Mouse (Mus musculus): ENCODE data around the gene Gm11563. TPM values are rescaled to one million over a fixed set of nuclear protein-coding genes. Genes with fewer than 3 reads are reported as not detected.
"Not testable (repeated sequence)": the region's sequence is repeated elsewhere in the genome, so short reads cannot be mapped to it uniquely, and the experiment has no call there.

Gene Gm11563
- polyA plus RNA-seq (2016; fragmentation: Nextera tagmentation; extraction: Ambion mirVana), result not detected in 2 replicates

DNA sequence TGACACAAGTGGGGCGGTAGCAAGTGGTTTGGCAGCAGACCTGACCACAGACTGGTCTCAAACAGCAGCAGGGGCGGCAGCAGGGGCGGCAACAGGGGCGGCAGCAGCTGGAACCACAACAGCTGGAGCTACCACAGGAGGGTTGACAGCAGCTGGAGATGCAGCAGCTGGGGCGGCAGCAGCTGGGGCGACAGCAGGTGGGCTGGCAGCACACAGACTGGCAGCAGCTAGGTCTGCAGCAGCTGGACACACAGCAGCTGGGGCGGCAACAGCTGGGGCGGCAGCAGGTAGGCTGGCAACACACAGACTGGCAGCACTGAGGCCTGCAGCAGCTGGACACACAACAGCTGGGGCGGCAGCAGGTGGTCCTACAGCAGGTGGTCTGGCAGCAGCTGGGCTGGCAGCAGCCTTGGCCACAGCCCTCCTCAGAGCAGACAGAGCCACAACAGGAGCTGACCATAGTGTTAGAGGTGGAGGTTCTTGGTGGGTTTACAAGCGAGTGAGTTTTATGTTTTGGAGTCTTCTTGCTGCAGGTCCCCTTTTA lies at the start of gene Gm11563:
TSS of gene Gm11563 (minus strand) at position 494 of the 544 bp plus-strand sequence.
- peak within 1 kb of the TSS; percentile 59; the same call in 1 of the 2 replicates for H3K27ac ChIP-seq (replicated peaks)
- H3K27me3 ChIP-seq (ENCODE audit: low read depth, poor library complexity, severe bottlenecking); H3K9me3 ChIP-seq (replicated peaks); H3K4me3 ChIP-seq; H3K36me3 ChIP-seq; DNase-seq (ENCODE audit: low spot score); H3K4me1 ChIP-seq: not testable (repeated sequence)
- WGBS, result 74% methylated on average over 10 of the region's 10 CpGs

DNA sequence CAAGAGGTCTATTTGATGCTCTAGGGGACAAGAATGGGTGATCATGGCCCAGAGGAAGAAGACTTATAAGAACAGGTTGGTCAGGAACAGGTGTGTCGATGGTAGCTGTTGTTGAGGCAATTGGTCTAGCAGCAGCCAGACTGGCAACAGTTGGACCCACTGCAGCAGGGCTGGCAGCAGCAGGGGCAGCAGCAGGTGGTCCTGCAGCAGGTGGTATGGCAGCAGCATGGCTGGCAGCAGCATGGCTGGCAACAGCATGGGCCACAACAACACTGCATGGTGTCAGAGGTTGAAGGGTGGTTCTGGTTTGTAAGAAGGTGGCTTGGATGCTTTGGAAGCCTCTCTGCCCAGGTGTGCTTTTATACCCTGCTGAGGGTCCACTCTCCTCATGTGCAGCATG lies 31.7 kb upstream of the Gm11563 start, which contains the start of gene Gm14190:
TSS of gene Gm14190 (minus strand) at position 278 of the 400 bp plus-strand sequence.
- WGBS, result 77% methylated on average over 1 of the region's 1 CpGs
- Histone ChIP-seq H3K27ac (replicated peaks) (no peak within 1 kb of the TSS), H3K4me3 (no peak within 1 kb of the TSS), H3K36me3 (no peaks in the 10 kb centered on the region), H3K4me1 (no peaks in the 10 kb centered on the region), H3K27me3 (ENCODE audit: low read depth, poor library complexity, severe bottlenecking) (no peaks in the 10 kb centered on the region), H3K9me3 (replicated peaks) (no peaks in the 10 kb centered on the region)
- DNase-seq (ENCODE audit: low spot score), result no peak

DNA sequence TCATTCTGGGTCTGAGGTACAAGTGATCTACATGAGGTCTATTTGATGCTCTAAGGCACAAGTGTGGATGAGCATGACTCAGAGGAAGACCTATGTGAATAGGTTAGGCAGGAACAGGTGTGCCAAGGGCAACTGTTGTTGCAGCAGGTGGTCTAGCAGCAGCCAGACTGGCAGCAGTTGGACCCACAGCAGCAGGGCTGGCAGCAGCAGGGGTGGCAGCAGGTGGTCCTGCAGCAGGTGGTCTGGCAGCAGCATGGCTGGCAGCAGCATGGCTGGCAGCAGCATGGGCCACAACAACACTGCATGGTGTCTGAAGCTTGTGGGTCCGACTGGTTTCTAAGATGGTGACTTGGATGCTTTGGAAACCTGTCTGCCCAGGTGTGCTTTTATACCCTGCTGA lies 26.5 kb upstream of the Gm11563 start:
- H3K4me1 ChIP-seq; H3K4me3 ChIP-seq; H3K27me3 ChIP-seq (ENCODE audit: low read depth, poor library complexity, severe bottlenecking); H3K9me3 ChIP-seq (replicated peaks); H3K27ac ChIP-seq (replicated peaks); DNase-seq (ENCODE audit: low spot score); H3K36me3 ChIP-seq: not testable (repeated sequence)
- 85% methylated on average over 1 of the region's 1 CpGs for WGBS

DNA sequence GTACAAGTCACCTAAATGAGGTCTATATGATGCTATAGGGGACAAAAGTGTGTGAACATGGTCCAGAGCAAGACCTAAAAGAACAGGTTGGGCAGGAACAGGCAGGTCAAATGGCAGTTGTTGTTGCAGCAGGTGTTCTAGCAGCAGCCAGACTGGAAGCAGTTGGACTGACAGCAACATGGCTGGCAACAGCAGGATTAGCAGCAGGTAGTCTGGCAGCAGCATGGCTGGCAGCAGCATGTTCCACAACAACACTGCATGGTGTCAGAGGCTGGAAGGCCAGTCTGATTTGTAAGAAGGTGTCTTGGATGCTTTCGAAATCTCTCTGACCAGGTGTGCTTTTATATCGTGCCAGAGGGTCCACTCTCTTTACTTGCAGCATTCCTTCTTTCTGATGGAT lies 24.7 kb upstream of the Gm11563 start:
- H3K27ac ChIP-seq (replicated peaks), result no peak overlapping the region
- H3K9me3 ChIP-seq (replicated peaks), result no peaks in the 10 kb centered on the region
- H3K4me1 ChIP-seq, result no peaks in the 10 kb centered on the region
- no peaks in the 10 kb centered on the region for H3K27me3 ChIP-seq (ENCODE audit: low read depth, poor library complexity, severe bottlenecking)
- no peak overlapping the region for H3K4me3 ChIP-seq
- no peak for DNase-seq (ENCODE audit: low spot score)
- no peaks in the 10 kb centered on the region for H3K36me3 ChIP-seq
- 92% methylated on average over 2 of the region's 2 CpGs for WGBS

DNA sequence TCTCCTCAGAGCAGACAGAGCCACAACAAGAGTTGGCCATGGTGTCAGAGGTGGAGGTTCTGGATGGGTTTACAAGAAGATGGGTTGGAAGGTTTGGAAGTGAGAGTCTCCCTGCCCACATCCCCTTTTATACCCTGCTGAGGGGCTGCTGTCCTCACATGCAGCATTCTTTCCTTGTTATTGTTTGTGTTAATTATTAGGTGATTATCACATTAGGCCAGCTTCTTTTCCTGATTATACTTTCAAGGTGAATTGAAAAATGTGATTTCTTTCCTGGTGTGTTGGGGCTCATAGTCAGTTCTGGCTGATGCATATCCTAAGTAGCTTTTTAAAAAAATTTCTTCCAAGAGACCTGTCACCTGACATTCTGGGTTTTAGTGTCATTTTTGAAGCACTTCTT lies 7.1 kb upstream of the Gm11563 start, which contains the start of gene Krtap4-6:
TSS of gene Krtap4-6 (minus strand) at position 101 of the 400 bp plus-strand sequence.
- H3K4me1 ChIP-seq, result no peaks in the 10 kb centered on the region
- no peak for DNase-seq (ENCODE audit: low spot score)
- no peak within 1 kb of the TSS for H3K4me3 ChIP-seq
- no peaks in the 10 kb centered on the region for H3K9me3 ChIP-seq (replicated peaks)
- H3K36me3 ChIP-seq, result no peaks in the 10 kb centered on the region
- H3K27me3 ChIP-seq (ENCODE audit: low read depth, poor library complexity, severe bottlenecking), result no peaks in the 10 kb centered on the region
- peak within 1 kb of the TSS; percentile 38; the same call in 1 of the 2 replicates for H3K27ac ChIP-seq (replicated peaks)

DNA sequence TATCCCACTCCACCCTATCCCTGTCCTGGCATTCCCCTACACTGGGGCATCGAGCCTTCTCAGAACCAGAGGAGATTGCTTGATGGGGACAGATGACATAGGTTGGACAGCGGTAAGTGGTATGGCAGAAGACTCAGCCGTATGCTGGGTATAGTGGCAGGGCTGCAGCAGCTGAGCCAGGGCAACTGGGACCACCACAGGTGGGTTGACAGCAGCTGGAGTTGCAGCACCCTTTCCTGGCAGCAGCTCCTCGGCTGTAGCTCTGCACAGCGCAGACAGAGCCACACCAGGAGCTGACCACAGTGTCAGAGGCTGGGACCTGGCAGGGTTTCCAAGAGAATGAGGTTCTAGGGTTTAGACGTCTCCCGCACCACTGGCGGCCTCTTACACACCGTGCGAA lies 4.0 kb upstream of the Gm11563 start:
- no peak overlapping the region for H3K27ac ChIP-seq (replicated peaks)

DNA sequence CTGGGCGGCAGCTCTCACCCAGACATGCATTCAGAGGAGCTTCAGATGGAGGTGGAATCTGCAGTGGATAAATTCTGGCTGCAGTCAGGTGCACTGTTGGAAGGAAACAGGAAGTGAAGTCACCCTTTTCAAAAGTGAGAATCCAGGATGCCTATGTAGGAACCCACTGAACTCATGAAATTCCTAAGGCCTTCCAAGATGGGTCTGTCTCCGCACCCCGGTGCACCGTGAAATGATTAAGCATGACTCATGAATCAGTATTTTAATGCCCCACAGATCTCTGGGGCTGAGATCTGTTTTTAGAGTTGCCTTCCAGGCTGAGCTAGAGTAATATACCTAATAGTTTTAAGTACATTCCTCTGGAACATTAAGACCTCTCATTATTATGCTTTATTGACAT lies 496 bp upstream of the Gm11563 start:
- H3K27ac ChIP-seq (replicated peaks), result no peak overlapping the region
- peaks cover 4% of the 10 kb centered on the region for H3K4me1 ChIP-seq
- no peaks in the 10 kb centered on the region for H3K27me3 ChIP-seq (ENCODE audit: low read depth, poor library complexity, severe bottlenecking)
- no peaks in the 10 kb centered on the region for H3K9me3 ChIP-seq (replicated peaks)
- no peaks in the 10 kb centered on the region for H3K36me3 ChIP-seq
- WGBS, result 92% methylated on average over 4 of the region's 4 CpGs
- H3K4me3 ChIP-seq, result no peak overlapping the region
- no peak for DNase-seq (ENCODE audit: low spot score)

More for the DNA sequence above, 4.0 kb upstream of the Gm11563 start:
- H3K36me3 ChIP-seq, result no peaks in the 10 kb centered on the region
- no peaks in the 10 kb centered on the region for H3K27me3 ChIP-seq (ENCODE audit: low read depth, poor library complexity, severe bottlenecking)
- WGBS, result 89% methylated on average over 10 of the region's 10 CpGs
- no peaks in the 10 kb centered on the region for H3K9me3 ChIP-seq (replicated peaks)
- no peak overlapping the region for H3K4me3 ChIP-seq
- peaks cover 4% of the 10 kb centered on the region for H3K4me1 ChIP-seq
- no peak for DNase-seq (ENCODE audit: low spot score)

DNA sequence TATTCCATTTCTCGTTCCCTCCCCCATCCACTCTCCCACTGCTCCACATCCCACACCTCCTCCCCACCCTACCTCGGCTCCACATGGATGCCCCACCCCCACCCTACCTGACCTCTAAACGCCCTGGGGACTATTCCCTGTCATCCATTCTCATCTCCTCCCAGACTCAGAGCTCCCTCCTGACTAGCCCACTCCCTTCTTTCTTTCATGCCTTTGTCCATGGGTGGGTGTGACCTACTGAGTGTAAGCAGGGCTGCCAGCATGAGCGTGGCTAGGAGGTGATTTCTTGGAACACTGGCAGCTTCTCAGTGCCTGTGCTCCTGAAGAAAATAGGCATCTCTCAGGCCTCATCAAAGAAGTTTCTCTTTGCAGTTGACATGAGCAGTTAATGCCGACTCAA lies 1.7 kb downstream of the Gm11563 start:
- Histone ChIP-seq H3K9me3 (replicated peaks) (no peaks in the 10 kb centered on the region), H3K27ac (replicated peaks) (no peak overlapping the region), H3K36me3 (no peaks in the 10 kb centered on the region), H3K4me3 (no peak overlapping the region), H3K4me1 (peaks cover 4% of the 10 kb centered on the region), H3K27me3 (ENCODE audit: low read depth, poor library complexity, severe bottlenecking) (no peaks in the 10 kb centered on the region)
- 61% methylated on average over 5 of the region's 5 CpGs for WGBS
- no peak for DNase-seq (ENCODE audit: low spot score)

DNA sequence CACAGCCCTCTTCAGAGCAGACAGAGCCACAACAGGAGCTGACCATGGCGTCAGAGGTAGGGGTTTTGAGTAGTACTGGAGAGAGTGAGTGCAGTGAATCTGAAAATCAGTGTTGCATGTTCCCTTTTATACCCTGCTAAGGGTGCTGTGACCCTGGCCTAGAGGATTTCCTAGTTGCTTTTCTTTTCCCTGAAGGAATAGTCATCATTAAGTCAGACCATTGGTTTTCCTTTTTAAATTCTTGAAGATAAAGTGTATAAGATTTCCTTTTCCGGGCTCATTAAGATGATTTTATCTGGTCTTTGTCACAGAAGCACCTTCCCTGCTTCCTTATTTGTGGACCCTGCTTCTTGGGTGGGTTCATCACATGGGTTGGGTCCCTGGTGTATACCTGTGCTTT lies 8.6 kb downstream of the Gm11563 start, which contains the start of gene Gm11555:
TSS of gene Gm11555 (minus strand) at position 101 of the 400 bp plus-strand sequence.
- WGBS, result 78% methylated on average over 2 of the region's 2 CpGs
- Histone ChIP-seq H3K9me3 (replicated peaks) (no peaks in the 10 kb centered on the region), H3K4me1 (no peaks in the 10 kb centered on the region), H3K36me3 (no peaks in the 10 kb centered on the region), H3K4me3 (no peak within 1 kb of the TSS), H3K27me3 (ENCODE audit: low read depth, poor library complexity, severe bottlenecking) (no peaks in the 10 kb centered on the region), H3K27ac (replicated peaks) (no peak within 1 kb of the TSS)
- no peak for DNase-seq (ENCODE audit: low spot score)

DNA sequence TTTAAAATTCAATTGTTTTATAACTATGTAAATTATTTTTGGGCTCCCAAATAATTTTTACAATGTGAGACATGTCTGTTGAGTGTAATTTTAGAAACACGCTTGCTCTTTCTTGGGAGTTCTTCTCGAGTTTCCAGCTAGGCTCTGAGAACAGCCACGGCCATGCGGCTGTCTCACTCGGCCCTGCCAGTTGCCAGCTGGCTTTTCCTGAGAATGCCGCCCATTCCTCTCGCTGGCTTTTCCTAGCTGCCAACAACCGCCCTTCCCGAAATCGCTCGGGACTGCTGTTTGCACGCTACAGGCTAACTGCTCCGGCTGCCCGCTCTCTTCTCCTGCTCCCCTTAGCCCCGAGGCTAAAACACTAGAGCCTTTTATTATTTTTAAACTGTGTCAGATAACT lies 12.3 kb downstream of the Gm11563 start:
- no peaks in the 10 kb centered on the region for H3K9me3 ChIP-seq (replicated peaks)
- H3K4me3 ChIP-seq, result no peak overlapping the region
- no peak overlapping the region for H3K27ac ChIP-seq (replicated peaks)
- no peak for DNase-seq (ENCODE audit: low spot score)
- no peaks in the 10 kb centered on the region for H3K27me3 ChIP-seq (ENCODE audit: low read depth, poor library complexity, severe bottlenecking)
- no peaks in the 10 kb centered on the region for H3K36me3 ChIP-seq
- 90% methylated on average over 15 of the region's 15 CpGs for WGBS
- H3K4me1 ChIP-seq, result no peaks in the 10 kb centered on the region

DNA sequence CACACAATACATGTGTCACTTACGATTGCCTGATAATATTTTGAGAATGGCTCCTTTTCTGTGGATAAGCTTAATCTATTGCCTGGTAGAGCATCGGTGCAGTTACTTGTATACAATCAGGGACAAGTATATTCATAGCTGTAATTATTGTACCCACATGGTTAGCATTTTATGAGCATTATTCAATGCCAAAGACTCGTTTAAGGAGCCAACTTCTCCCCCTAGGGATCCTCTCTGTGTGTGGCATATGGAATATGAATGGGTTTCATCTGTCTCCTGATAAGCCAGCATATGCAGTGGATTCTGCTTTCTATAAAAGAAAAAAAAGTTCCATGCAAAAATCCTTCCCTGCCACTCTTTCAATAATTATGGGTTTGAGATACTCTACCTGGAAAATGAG lies 14.4 kb downstream of the Gm11563 start:
- H3K9me3 ChIP-seq (replicated peaks), result no peaks in the 10 kb centered on the region
- DNase-seq (ENCODE audit: low spot score), result no peak
- no peak overlapping the region for H3K4me3 ChIP-seq
- no peaks in the 10 kb centered on the region for H3K36me3 ChIP-seq
- H3K27ac ChIP-seq (replicated peaks), result no peak overlapping the region
- WGBS, result 83% methylated on average over 3 of the region's 3 CpGs
- H3K27me3 ChIP-seq (ENCODE audit: low read depth, poor library complexity, severe bottlenecking), result no peaks in the 10 kb centered on the region
- no peaks in the 10 kb centered on the region for H3K4me1 ChIP-seq

DNA sequence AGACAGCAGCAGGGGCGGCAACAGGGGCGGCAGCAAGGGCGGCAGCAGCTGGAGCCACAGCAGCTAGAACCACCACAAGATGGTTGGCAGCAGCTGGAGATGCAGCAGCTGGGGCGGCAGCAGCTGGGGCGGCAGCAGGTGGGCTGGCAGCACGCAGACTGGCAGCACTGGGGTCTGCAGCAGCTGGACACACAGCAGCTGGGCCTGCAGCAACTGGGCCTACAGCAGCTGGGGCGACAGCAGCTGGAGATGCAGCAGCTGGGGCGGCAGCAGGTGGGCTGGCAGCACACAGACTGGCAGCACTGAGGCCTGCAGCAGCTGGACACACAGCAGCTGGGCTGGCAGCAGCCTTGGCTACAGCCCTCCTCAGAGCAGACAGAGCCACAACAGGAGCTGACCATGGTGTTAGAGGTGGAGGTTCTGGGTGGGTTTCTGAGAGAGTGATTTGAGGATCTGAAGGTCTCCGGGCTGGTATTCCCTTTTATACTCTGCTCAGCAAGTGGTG lies 15.1 kb downstream of the Gm11563 start, which contains the start of gene Krtap4-7:
TSS of gene Krtap4-7 (minus strand) at position 455 of the 505 bp plus-strand sequence.
- DNase-seq (ENCODE audit: low spot score), result not testable (repeated sequence)
- WGBS, result 82% methylated on average over 9 of the region's 9 CpGs

DNA sequence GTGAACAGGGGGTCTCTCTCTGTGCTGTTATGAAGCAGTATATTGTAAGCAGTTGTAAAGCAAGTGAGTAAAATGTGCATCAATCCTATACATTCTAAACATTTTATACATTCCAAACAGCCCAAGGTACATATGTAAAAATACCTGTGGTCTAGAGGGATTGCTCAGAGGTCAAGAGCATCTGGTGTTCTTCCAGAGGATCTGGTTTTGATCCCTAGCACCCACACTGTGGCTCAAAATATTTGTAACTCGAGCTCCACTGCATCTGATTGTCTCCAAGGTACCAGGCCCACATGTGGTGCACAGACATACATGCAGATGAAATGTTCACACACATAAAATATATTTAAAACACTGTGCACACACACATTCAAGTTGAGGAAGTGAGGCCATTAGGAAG lies 17.8 kb downstream of the Gm11563 start:
- H3K27ac ChIP-seq (replicated peaks), result no peak overlapping the region
- no peaks in the 10 kb centered on the region for H3K4me1 ChIP-seq
- H3K9me3 ChIP-seq (replicated peaks), result no peaks in the 10 kb centered on the region
- 45% methylated on average over 1 of the region's 1 CpGs for WGBS
- H3K27me3 ChIP-seq (ENCODE audit: low read depth, poor library complexity, severe bottlenecking), result no peaks in the 10 kb centered on the region
- H3K4me3 ChIP-seq, result no peak overlapping the region
- DNase-seq (ENCODE audit: low spot score), result no peak
- H3K36me3 ChIP-seq, result no peaks in the 10 kb centered on the region

More for the DNA sequence above, 15.1 kb downstream of the Gm11563 start, which contains the start of gene Krtap4-7:
- H3K9me3 ChIP-seq (replicated peaks); H3K36me3 ChIP-seq; H3K4me3 ChIP-seq; H3K27me3 ChIP-seq (ENCODE audit: low read depth, poor library complexity, severe bottlenecking); H3K27ac ChIP-seq (replicated peaks); H3K4me1 ChIP-seq: not testable (repeated sequence)

Data from midbrain, embryonic 10.5 days (tissue).